Mouse (Mus musculus): ENCODE data around the gene Klhl5. TPM values are rescaled to one million over a fixed set of nuclear protein-coding genes. Genes with fewer than 3 reads are reported as not detected.

The Klhl5 gene
- polyA plus RNA-seq, 1 experiment from 2014 or later: 13.3 TPM

DNA sequence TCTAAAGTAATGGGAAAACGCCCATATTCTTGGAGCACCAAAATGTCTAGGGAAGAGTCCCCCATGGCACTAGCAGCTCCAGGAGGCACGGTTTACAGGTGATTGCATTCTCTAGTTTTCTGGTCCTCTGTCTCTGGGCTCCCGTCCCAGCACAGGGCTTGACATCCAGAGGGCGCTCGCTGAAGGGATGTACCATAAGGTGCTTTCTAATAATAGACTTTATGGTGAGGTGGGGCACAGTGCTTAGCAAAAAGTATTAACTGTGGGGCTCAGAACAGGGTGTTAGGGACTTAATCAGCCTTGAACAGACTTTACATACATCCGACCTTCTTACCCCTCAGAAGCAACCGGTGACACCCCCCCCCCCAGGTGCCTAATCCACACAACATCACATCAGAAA is 32.6 kb upstream of the Klhl5 start:
- Histone ChIP-seq H3K9ac (ENCODE audit: low read depth, low read length) (no peak overlapping the region), H3K4me2 (no peak overlapping the region), H3K4me3 (ENCODE audit: low read depth, low read length) (no peak overlapping the region), H3K9me3 (replicated peaks; ENCODE audit: control insufficient read depth, low read length) (no peaks in the 10 kb centered on the region), H3K27me3 (ENCODE audit: control insufficient read depth, insufficient read depth, low read length) (no peaks in the 10 kb centered on the region), H3K36me3 (ENCODE audit: control insufficient read depth, insufficient read depth, low read length) (no peaks in the 10 kb centered on the region), H3K4me1 (ENCODE audit: control insufficient read depth, insufficient read depth, low read length) (no peaks in the 10 kb centered on the region), H3K27ac (ENCODE audit: low read depth, low read length) (no peak overlapping the region)
- ATAC-seq (replicated peaks; ENCODE audit: insufficient number of reproducible peaks, low FRiP score, low TSS enrichment): no peak
- 49% methylated on average over 7 of the region's 7 CpGs for WGBS (ENCODE audit: insufficient replicate concordance)

GRCm38 (mm10) chr5:65076087-65076486 is 31.3 kb upstream of the Klhl5 start:
- H3K36me3 ChIP-seq (ENCODE audit: control insufficient read depth, insufficient read depth, low read length): no peaks in the 10 kb centered on the region
- no peaks in the 10 kb centered on the region for H3K27me3 ChIP-seq (ENCODE audit: control insufficient read depth, insufficient read depth, low read length)
- H3K4me1 ChIP-seq (ENCODE audit: control insufficient read depth, insufficient read depth, low read length): no peaks in the 10 kb centered on the region
- H3K9me3 ChIP-seq (replicated peaks; ENCODE audit: control insufficient read depth, low read length): no peaks in the 10 kb centered on the region
- ATAC-seq (replicated peaks; ENCODE audit: insufficient number of reproducible peaks, low FRiP score, low TSS enrichment): no peak
- WGBS (ENCODE audit: insufficient replicate concordance): 64% methylated on average over 2 of the region's 2 CpGs
- H3K27ac ChIP-seq (ENCODE audit: low read depth, low read length): no peak overlapping the region
- H3K4me3 ChIP-seq (ENCODE audit: low read depth, low read length): no peak overlapping the region
- H3K4me2 ChIP-seq: no peak overlapping the region
- H3K9ac ChIP-seq (ENCODE audit: low read depth, low read length): no peak overlapping the region

DNA sequence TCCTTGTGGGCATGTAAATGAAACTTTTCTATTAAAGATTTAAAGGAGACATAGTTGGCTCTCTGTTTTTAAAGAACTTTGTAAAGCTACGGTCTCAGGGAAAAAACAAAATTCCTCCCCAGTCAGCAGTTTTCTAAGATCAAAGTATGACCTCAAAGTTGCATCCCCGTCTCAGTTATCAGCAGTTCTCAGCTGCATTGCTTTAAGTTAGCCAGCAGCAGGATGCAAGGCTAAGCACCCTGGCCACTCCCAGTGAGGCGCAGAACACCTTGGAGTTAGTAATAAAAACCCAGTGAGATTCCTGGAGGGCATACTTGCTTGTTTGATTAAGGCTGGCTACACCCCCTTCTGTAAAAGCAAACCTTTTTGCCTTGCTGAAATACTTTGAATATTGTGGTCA is 30.6 kb upstream of the Klhl5 start:
- ATAC-seq (replicated peaks; ENCODE audit: insufficient number of reproducible peaks, low FRiP score, low TSS enrichment): no peak
- no peak overlapping the region for H3K4me2 ChIP-seq
- no peaks in the 10 kb centered on the region for H3K36me3 ChIP-seq (ENCODE audit: control insufficient read depth, insufficient read depth, low read length)
- no peak overlapping the region for H3K4me3 ChIP-seq (ENCODE audit: low read depth, low read length)
- no peaks in the 10 kb centered on the region for H3K4me1 ChIP-seq (ENCODE audit: control insufficient read depth, insufficient read depth, low read length)
- H3K27me3 ChIP-seq (ENCODE audit: control insufficient read depth, insufficient read depth, low read length): no peaks in the 10 kb centered on the region
- no peak overlapping the region for H3K27ac ChIP-seq (ENCODE audit: low read depth, low read length)
- H3K9ac ChIP-seq (ENCODE audit: low read depth, low read length): no peak overlapping the region
- 34% methylated on average over 3 of the region's 3 CpGs for WGBS (ENCODE audit: insufficient replicate concordance)
- H3K9me3 ChIP-seq (replicated peaks; ENCODE audit: control insufficient read depth, low read length): no peaks in the 10 kb centered on the region

- Histone ChIP-seq H3K27me3 (ENCODE audit: control insufficient read depth, insufficient read depth, low read length) (no peaks in the 10 kb centered on the region), H3K9ac (ENCODE audit: low read depth, low read length) (no peak overlapping the region), H3K4me2 (no peak overlapping the region), H3K4me3 (ENCODE audit: low read depth, low read length) (no peak overlapping the region), H3K4me1 (ENCODE audit: control insufficient read depth, insufficient read depth, low read length) (no peaks in the 10 kb centered on the region), H3K27ac (ENCODE audit: low read depth, low read length) (no peak overlapping the region), H3K9me3 (replicated peaks; ENCODE audit: control insufficient read depth, low read length) (no peaks in the 10 kb centered on the region), H3K36me3 (ENCODE audit: control insufficient read depth, insufficient read depth, low read length) (no peaks in the 10 kb centered on the region)
- 85% methylated on average over 4 of the region's 4 CpGs for WGBS (ENCODE audit: insufficient replicate concordance)
- ATAC-seq (replicated peaks; ENCODE audit: insufficient number of reproducible peaks, low FRiP score, low TSS enrichment): no peak
Measured at GRCm38 (mm10) chr5:65078081-65078480, 29.3 kb upstream of the Klhl5 start.

DNA sequence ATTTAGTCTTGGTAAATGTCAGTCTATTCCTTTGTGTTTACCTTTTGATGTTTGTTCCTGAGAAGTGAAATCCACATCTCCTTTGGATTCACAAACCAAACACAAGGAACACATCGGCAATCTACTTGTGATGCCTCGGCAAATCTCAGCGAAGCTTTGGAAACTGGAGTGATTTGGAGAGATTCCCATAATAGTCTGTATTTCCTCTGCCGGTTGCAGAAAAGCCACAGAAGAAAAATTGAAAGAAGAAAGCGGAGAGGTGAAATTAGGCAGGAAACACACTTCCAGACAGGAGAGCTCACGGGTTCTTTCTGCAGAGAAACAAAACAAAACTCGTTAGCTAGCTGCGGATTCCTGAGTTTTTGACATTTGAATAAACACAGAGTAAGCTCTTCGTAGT is 27.5 kb upstream of the Klhl5 start:
- Histone ChIP-seq H3K9me3 (replicated peaks; ENCODE audit: control insufficient read depth, low read length) (no peaks in the 10 kb centered on the region), H3K4me1 (ENCODE audit: control insufficient read depth, insufficient read depth, low read length) (no peaks in the 10 kb centered on the region), H3K36me3 (ENCODE audit: control insufficient read depth, insufficient read depth, low read length) (no peaks in the 10 kb centered on the region), H3K27me3 (ENCODE audit: control insufficient read depth, insufficient read depth, low read length) (no peaks in the 10 kb centered on the region), H3K9ac (ENCODE audit: low read depth, low read length) (no peak overlapping the region), H3K4me2 (peak overlapping the region; percentile 22; the same call in 1 of the 2 replicates), H3K27ac (ENCODE audit: low read depth, low read length) (no peak overlapping the region), H3K4me3 (ENCODE audit: low read depth, low read length) (no peak overlapping the region)
- WGBS (ENCODE audit: insufficient replicate concordance): 58% methylated on average over 9 of the region's 9 CpGs
- no peak for ATAC-seq (replicated peaks; ENCODE audit: insufficient number of reproducible peaks, low FRiP score, low TSS enrichment)

- Histone ChIP-seq H3K27me3 (ENCODE audit: control insufficient read depth, insufficient read depth, low read length) (no peaks in the 10 kb centered on the region), H3K4me1 (ENCODE audit: control insufficient read depth, insufficient read depth, low read length) (no peaks in the 10 kb centered on the region), H3K9me3 (replicated peaks; ENCODE audit: control insufficient read depth, low read length) (no peaks in the 10 kb centered on the region), H3K4me3 (ENCODE audit: low read depth, low read length) (no peak overlapping the region), H3K27ac (ENCODE audit: low read depth, low read length) (no peak overlapping the region), H3K36me3 (ENCODE audit: control insufficient read depth, insufficient read depth, low read length) (no peaks in the 10 kb centered on the region), H3K9ac (ENCODE audit: low read depth, low read length) (no peak overlapping the region), H3K4me2 (no peak overlapping the region)
- 70% methylated on average over 4 of the region's 4 CpGs for WGBS (ENCODE audit: insufficient replicate concordance)
- no peak for ATAC-seq (replicated peaks; ENCODE audit: insufficient number of reproducible peaks, low FRiP score, low TSS enrichment)
Measured at GRCm38 (mm10) chr5:65081836-65082235, 25.5 kb upstream of the Klhl5 start.

DNA sequence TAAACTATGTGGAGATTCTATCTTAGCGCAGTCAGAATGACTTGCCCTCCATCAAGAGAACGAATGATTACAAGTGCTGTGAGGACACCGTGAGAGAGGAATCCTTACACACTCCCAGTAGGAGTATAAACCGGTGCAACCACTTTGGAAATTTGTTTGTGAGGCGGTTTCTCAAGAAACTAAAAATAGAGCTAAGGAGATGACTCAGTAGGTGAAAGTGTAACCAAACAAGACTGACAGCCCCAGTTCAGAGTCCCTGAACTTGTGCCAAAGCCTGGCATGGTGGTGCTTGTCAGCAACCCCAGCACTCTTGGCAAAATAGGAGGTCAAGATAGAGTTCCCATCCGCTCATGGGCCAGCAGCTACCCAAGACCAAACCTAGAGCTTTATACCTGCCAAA is 20.8 kb upstream of the Klhl5 start:
- Histone ChIP-seq H3K9me3 (replicated peaks; ENCODE audit: control insufficient read depth, low read length) (no peaks in the 10 kb centered on the region), H3K36me3 (ENCODE audit: control insufficient read depth, insufficient read depth, low read length) (no peaks in the 10 kb centered on the region), H3K27ac (ENCODE audit: low read depth, low read length) (no peak overlapping the region), H3K4me2 (no peak overlapping the region), H3K4me1 (ENCODE audit: control insufficient read depth, insufficient read depth, low read length) (no peaks in the 10 kb centered on the region), H3K27me3 (ENCODE audit: control insufficient read depth, insufficient read depth, low read length) (no peaks in the 10 kb centered on the region), H3K9ac (ENCODE audit: low read depth, low read length) (no peak overlapping the region), H3K4me3 (ENCODE audit: low read depth, low read length) (no peak overlapping the region)
- ATAC-seq (replicated peaks; ENCODE audit: insufficient number of reproducible peaks, low FRiP score, low TSS enrichment): no peak
- WGBS (ENCODE audit: insufficient replicate concordance): 60% methylated on average over 6 of the region's 6 CpGs

GRCm38 (mm10) chr5:65089707-65090106 is 17.6 kb upstream of the Klhl5 start:
- Histone ChIP-seq H3K4me2 (no peak overlapping the region), H3K9ac (ENCODE audit: low read depth, low read length) (no peak overlapping the region), H3K27me3 (ENCODE audit: control insufficient read depth, insufficient read depth, low read length) (no peaks in the 10 kb centered on the region), H3K4me1 (ENCODE audit: control insufficient read depth, insufficient read depth, low read length) (no peaks in the 10 kb centered on the region), H3K36me3 (ENCODE audit: control insufficient read depth, insufficient read depth, low read length) (no peaks in the 10 kb centered on the region), H3K27ac (ENCODE audit: low read depth, low read length) (no peak overlapping the region), H3K4me3 (ENCODE audit: low read depth, low read length) (no peak overlapping the region), H3K9me3 (replicated peaks; ENCODE audit: control insufficient read depth, low read length) (no peaks in the 10 kb centered on the region)
- ATAC-seq (replicated peaks; ENCODE audit: insufficient number of reproducible peaks, low FRiP score, low TSS enrichment): no peak
- WGBS (ENCODE audit: insufficient replicate concordance): 72% methylated on average over 3 of the region's 3 CpGs

GRCm38 (mm10) chr5:65091184-65091858 is 16.0 kb upstream of the Klhl5 start:
- Histone ChIP-seq H3K4me3 (ENCODE audit: low read depth, low read length) (no peak overlapping the region), H3K4me2 (no peak overlapping the region)
- WGBS (ENCODE audit: insufficient replicate concordance): 53% methylated on average over 11 of the region's 11 CpGs

More at GRCm38 (mm10) chr5:65091184-65091858, 16.0 kb upstream of the Klhl5 start:
- Histone ChIP-seq H3K9ac (ENCODE audit: low read depth, low read length) (no peak overlapping the region), H3K36me3 (ENCODE audit: control insufficient read depth, insufficient read depth, low read length) (no peaks in the 10 kb centered on the region), H3K9me3 (replicated peaks; ENCODE audit: control insufficient read depth, low read length) (no peaks in the 10 kb centered on the region), H3K4me1 (ENCODE audit: control insufficient read depth, insufficient read depth, low read length) (no peaks in the 10 kb centered on the region), H3K27ac (ENCODE audit: low read depth, low read length) (no peak overlapping the region), H3K27me3 (ENCODE audit: control insufficient read depth, insufficient read depth, low read length) (no peaks in the 10 kb centered on the region)
- ATAC-seq (replicated peaks; ENCODE audit: insufficient number of reproducible peaks, low FRiP score, low TSS enrichment): no peak
